Mouse (Mus musculus) bone marrow, adult 2 months (tissue): ENCODE results near the gene Uckl1. TPM values are rescaled to one million over a fixed set of nuclear protein-coding genes. Genes with fewer than 3 reads are reported as not detected.

Experiments
- H3K27ac ChIP-seq: fragments of 200-500 bp; 2 replicates; pipeline ENCODE4 v1.5.1; 2012; ENCODE audit warnings: low read depth, mild to moderate bottlenecking, control low read depth, inconsistent platforms, low read length; ENCODE audit not compliant: control insufficient read depth, poor library complexity, insufficient read depth
- H3K4me1 ChIP-seq: fragments of 200-500 bp; 2 replicates; pipeline ENCODE4 v1.6.1; 2011; ENCODE audit warnings: low read length; ENCODE audit not compliant: control insufficient read depth, insufficient read depth
- H3K4me3 ChIP-seq: fragments of 200-500 bp; replicated peaks from 2 replicates; pipeline ENCODE3; 2011; ENCODE audit warnings: mild to moderate bottlenecking, low read depth, low read length, control low read depth; ENCODE audit not compliant: control insufficient read depth
- CTCF ChIP-seq: fragments of 200-500 bp; IDR thresholded peaks from 2 replicates; pipeline ENCODE4 v1.5.1; 2011; ENCODE audit warnings: low read length, control low read depth; ENCODE audit not compliant: control insufficient read depth, insufficient read depth
- POLR2A ChIP-seq: fragments of 200-500 bp; IDR thresholded peaks from 2 replicates; pipeline ENCODE4 v1.6.1; 2011; ENCODE audit warnings: low read depth, mild to moderate bottlenecking, control low read depth, low read length, borderline replicate concordance; ENCODE audit not compliant: control insufficient read depth
- WGBS: fragments of 180-500 bp; shearing (Covaris S2); methylation state at CpG from one replicate; pipeline ENCODE4 v1.1.7; 2018; 5-methylcytosine and 5-hydroxymethylcytosine counted together
- polyA plus RNA-seq: library from polyadenylated mRNA; stranded (reverse); fragments of >200 nt; gene quantifications from 2 replicates; pipeline ENCODE4 v1.2.4, GENCODE M21; 2011; ENCODE audit warnings: low replicate concordance; ENCODE audit not compliant: missing spikeins, insufficient read depth, insufficient read length

The Uckl1 gene
- polyA plus RNA-seq, 1 experiment, result 129 TPM

GRCm38 (mm10) chr2:181600226-181600758 lies 15.6 kb upstream of the Uckl1 start:
- TF ChIP-seq POLR2A, result no peak
- no peak for TF ChIP-seq CTCF
- H3K27ac ChIP-seq, result peak overlapping the region; percentile 75; the same call in 1 of the 2 replicates
- H3K4me1 ChIP-seq, result peaks cover 1% of the 10 kb centered on the region; the same call in 1 of the 2 replicates
- H3K4me3 ChIP-seq, result peak overlapping the region; percentile 67
- WGBS, result 66% methylated on average over 6 of the region's 6 CpGs

- Histone ChIP-seq H3K4me1 (peaks cover 1% of the 10 kb centered on the region; the same call in 1 of the 2 replicates), H3K27ac (peak within 1 kb of the TSS; percentile 97), H3K4me3 (peak within 1 kb of the TSS; percentile 73)
- TF ChIP-seq CTCF, result no peak
- under 1% methylated on average over 71 of the region's 71 CpGs for WGBS
These were observed 14.0 kb upstream of the Uckl1 start, which contains the start of gene Samd10 for GRCm38 (mm10) chr2:181598454-181599351. Samd10 (minus strand) TSS chr2:181599212.

- Histone ChIP-seq H3K4me1 (peaks cover 1% of the 10 kb centered on the region; the same call in 1 of the 2 replicates), H3K27ac (no peak overlapping the region), H3K4me3 (no peak overlapping the region)
- WGBS, result 59% methylated on average over 7 of the region's 7 CpGs
- no peak for TF ChIP-seq POLR2A
- TF ChIP-seq CTCF, result no peak
These were observed 12.8 kb upstream of the Uckl1 start for GRCm38 (mm10) chr2:181597378-181598061.

- no peak for TF ChIP-seq POLR2A
- no peak for TF ChIP-seq CTCF
- 78% methylated on average over 6 of the region's 6 CpGs for WGBS
- peaks cover 1% of the 10 kb centered on the region; the same call in 1 of the 2 replicates for H3K4me1 ChIP-seq
These were observed 11.7 kb upstream of the Uckl1 start for GRCm38 (mm10) chr2:181596221-181596960.

GRCm38 (mm10) chr2:181594946-181595696 lies 10.4 kb upstream of the Uckl1 start:
- Histone ChIP-seq H3K4me3 (no peak overlapping the region), H3K4me1 (peaks cover 1% of the 10 kb centered on the region; the same call in 1 of the 2 replicates), H3K27ac (no peak overlapping the region)
- WGBS, result 72% methylated on average over 4 of the region's 4 CpGs
- TF ChIP-seq CTCF (peak; percentile 50; the same call in 1 of the 2 replicates), POLR2A (no peak)

More at GRCm38 (mm10) chr2:181596221-181596960, 11.7 kb upstream of the Uckl1 start:
- Histone ChIP-seq H3K27ac (no peak overlapping the region), H3K4me3 (no peak overlapping the region)

GRCm38 (mm10) chr2:181593937-181594336 lies 9.2 kb upstream of the Uckl1 start:
- TF ChIP-seq POLR2A (no peak), CTCF (no peak)
- Histone ChIP-seq H3K4me3 (no peak overlapping the region), H3K27ac (no peak overlapping the region), H3K4me1 (no peaks in the 10 kb centered on the region)

- Histone ChIP-seq H3K4me3 (peak overlapping the region; percentile 89), H3K4me1 (no peaks in the 10 kb centered on the region), H3K27ac (peak overlapping the region; percentile 82)
- 2% methylated on average over 6 of the region's 6 CpGs for WGBS
- no peak for TF ChIP-seq POLR2A
- TF ChIP-seq CTCF, result no peak
These were observed 8.3 kb upstream of the Uckl1 start for GRCm38 (mm10) chr2:181593042-181593421.
